Mouse (Mus musculus) left cerebral cortex, adult 2 months (tissue): ENCODE data around the gene C8g. TPM values are rescaled to one million over a fixed set of nuclear protein-coding genes. Genes with fewer than 3 reads are reported as not detected.

Experiments
- DNase-seq, 2 experiments: peaks; one replicate each; pipeline ENCODE4 v3.0.0; 2021 to 2022; ENCODE audit warnings: low spot score in 2 of 2, mixed read lengths in 1 of 2; ENCODE audit errors: extremely low spot score in 1 of 2
- H3K27ac ChIP-seq: fragments of 200-600 bp; 2 replicates; pipeline ENCODE4 v1.8.1; 2022
- H3K4me3 ChIP-seq: fragments of 200-600 bp; 2 replicates; pipeline ENCODE4 v1.8.1; 2022
- CTCF ChIP-seq: fragments of 200-600 bp; IDR thresholded peaks from 2 replicates; pipeline ENCODE4 v1.8.1; 2022; ENCODE audit warnings: antibody characterized with exemption, mild to moderate bottlenecking, moderate library complexity
- intact Hi-C: fragments of 180-260 bp; cut with DNase I; formaldehyde crosslinking; loops from one replicate; pipeline ENCODE4 v1.15.1; 2025
- total RNA-seq, 2 experiments: library from RNA; stranded (reverse); gene quantifications; 2 replicates each; pipeline ENCODE4 v1.2.3; 2021

C8g gene
- total RNA-seq, 2 experiments from 2014 or later = 1.4 to 1.5 TPM

DNA sequence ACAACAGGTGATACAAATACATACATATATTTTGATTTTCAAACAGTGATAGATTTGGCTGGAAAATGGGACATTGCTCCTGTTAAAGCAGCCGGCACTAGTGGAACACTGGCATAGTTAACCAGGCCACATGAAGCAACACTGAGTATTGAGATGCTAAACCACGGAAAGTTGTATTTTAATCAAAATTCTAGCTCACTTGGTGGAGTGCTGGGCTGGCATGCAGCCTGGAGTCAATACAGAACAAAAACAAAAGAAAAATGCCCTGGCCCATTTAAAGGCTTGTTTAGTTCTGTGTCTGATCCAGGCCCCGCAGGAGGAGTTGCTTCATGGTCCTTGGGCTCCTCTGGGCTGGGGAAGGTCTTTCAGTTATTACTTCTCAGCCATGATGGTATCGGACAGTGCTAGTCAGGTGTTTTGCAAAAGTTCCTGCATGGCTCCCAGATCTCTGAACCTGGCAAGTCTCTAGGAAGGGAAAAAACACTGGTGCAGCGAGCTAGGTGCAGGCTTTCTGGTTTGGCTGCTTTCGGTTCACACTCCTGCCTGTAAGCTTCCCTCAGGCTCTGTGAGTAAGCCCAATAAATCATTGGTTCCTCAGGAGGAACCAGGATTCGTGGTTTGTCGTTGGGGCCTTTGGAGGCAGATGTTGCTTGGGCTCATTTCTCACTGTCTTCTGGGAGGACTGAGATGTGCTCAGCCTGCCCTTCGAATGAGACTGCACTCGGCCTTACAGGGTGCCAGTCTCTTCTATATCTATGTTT lies 21.8 kb downstream of the C8g start:
- no peak for TF ChIP-seq CTCF
- no peak for DNase-seq
- H3K4me3 ChIP-seq = no peak overlapping the region
- intact Hi-C loops = loop anchor here (5.0 kb wide), 2 partner anchors 52 to 102 kb away; partner anchors contain the start of gene Abca2
- H3K27ac ChIP-seq = peak overlapping the region; percentile 66

DNA sequence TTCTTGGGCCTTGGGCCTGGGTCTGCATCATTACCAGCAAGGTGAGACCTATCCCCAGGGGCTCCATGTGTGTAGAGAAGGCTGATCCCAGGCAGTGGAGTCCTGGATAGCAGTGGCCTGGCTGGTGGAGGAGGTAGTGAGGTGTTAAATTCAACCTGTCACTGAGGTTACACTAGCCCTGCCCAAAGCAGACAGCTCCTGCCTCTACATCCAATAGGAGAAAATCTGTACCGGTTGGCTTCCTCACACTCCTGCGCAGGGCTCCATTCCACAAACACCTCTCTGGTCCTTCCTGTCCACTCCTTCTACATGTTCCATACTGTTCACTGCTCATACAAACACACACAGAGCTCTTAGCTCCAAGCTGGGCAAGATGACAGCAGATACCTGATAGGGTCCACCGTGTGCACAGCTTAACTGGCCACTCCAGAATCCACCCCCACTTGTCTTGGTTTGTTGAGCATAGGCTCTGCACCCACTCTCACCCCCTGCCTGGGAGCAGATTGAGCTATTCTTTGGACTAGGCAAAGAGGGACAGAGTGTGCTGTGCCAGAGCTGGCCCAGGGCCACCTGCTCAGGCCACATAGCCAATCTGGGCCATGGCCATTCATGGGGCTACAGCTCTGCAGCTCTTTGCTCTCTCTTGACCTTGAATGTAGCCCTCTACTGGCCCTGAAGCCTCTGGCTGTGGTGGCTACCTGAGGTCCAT lies 23.4 kb downstream of the C8g start:
- intact Hi-C loops = no loop called here
- no peak for TF ChIP-seq CTCF
- DNase-seq = peak; percentile 46 to 57
- H3K4me3 ChIP-seq = no peak overlapping the region
- H3K27ac ChIP-seq = peak overlapping the region; percentile 66

DNA sequence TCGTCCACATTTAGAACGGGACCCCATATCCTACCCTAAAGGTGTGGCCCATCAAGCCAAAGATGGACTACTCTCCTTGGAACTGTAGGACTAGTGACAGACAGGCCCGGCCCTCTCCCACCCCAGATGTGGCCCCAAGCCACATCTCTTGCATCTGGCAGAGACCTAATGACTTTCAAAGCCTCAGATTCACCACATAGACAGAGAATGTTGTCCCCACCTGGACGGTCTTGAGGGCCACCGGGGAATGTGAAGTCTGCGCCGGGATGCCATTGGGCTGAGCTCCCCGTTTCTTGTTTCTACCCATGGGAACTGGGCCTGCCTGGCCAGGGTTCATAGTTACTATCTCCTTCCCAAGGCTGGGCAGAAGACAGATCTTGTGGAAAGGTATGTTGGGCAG lies 24.0 kb downstream of the C8g start:
- intact Hi-C loops = no loop called here
- DNase-seq = no peak
- Histone ChIP-seq H3K27ac (peak overlapping the region; percentile 38), H3K4me3 (no peak overlapping the region)
- no peak for TF ChIP-seq CTCF

DNA sequence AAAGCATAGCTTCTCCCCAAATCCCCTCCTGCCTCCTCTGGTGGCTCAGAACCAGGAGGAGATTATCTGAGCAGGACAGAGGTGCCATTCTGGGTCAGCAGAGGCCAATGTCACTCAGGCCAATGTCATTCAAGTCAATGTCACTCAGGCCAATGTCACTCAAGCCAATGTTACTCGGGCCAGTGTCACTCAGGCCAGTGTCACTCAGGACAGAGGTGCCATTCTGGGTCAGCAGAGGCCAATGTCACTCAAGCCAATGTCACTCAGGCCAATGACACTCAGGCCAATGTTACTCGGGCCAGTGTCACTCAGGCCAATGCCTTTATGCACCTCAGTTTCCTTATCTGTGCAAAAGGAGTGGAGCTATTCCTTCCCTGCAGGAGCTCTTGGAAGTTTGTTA lies 29.0 kb downstream of the C8g start:
- H3K27ac ChIP-seq = no peak overlapping the region
- TF ChIP-seq CTCF = no peak
- intact Hi-C loops = no loop called here
- DNase-seq = no peak
- H3K4me3 ChIP-seq = no peak overlapping the region

DNA sequence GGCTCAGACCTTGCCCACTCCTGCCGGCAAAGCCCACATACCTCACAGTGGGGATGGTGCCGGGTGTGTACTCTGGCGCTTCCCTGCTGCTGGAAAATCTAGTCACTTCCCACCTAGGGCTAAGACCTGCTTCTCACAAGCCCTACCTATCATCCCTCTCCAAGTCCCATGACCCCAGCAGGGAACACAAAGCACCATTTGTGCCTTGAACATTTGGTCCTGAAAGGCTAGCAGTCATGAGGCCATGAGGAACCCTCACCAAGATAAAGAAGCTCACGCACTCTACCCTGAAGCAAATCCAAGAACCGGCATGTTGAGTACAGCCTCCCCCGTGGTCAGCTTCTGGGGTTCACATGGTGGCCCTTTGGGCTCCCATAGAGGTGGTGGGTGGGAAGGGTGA lies 31.6 kb downstream of the C8g start, which contains the start of gene Ptgds:
Ptgds (minus strand) TSS at position 78 of the 400 bp plus-strand sequence.
- Histone ChIP-seq H3K4me3 (no peak within 1 kb of the TSS), H3K27ac (peak within 1 kb of the TSS; percentile 72)
- intact Hi-C loops = no loop called here
- no peak for TF ChIP-seq CTCF
- no peak for DNase-seq

DNA sequence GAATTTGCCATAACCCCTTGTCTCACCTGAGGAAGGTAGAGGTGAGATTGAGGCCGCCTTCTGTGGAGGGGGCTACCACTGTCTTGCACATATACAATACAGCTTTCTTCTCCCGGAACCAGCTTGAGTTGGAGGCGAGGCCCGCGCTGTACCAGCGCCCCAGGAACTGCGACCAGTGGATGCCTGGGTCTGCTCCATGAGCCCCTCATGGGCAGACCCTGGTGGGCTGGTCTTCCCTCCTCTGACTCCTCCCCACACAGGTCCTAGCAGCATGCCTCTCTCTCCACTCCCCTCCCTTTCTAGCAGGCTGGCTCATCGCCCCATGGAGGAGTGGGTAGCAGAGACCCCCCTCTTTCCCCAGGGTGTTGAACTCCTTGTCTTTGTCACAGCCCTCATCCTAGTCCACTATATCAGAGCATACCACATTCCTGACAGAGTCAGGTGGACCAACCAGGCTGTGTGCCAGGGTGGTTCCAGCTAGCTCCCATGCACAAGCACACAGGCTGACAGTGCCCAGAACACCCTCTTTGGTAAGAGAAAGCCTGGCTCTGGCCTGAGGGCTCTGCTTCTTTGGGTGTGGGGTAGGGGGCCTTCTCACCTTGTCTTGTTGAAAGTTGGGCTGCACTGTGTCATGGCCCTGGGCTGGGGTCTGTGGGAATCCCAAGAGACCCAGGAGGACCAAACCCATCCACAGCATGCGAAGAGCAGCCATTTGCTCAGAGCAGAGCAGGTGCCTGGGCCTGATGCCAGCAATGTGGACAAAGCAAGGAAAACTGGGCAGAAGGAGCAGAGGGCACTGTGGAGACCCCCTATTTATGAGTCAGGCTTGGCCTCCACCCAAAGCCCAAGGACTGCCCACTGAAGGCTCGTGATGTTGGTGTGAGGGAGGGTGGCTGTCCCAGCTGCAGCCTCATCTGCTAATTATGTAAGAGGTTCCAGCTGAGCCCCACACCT lies 32.3 kb downstream of the C8g start:
- peak; percentile 35 to 49 for DNase-seq
- TF ChIP-seq CTCF = no peak
- no peak overlapping the region for H3K4me3 ChIP-seq
- peak overlapping the region; percentile 72 for H3K27ac ChIP-seq
- intact Hi-C loops = no loop called here

DNA sequence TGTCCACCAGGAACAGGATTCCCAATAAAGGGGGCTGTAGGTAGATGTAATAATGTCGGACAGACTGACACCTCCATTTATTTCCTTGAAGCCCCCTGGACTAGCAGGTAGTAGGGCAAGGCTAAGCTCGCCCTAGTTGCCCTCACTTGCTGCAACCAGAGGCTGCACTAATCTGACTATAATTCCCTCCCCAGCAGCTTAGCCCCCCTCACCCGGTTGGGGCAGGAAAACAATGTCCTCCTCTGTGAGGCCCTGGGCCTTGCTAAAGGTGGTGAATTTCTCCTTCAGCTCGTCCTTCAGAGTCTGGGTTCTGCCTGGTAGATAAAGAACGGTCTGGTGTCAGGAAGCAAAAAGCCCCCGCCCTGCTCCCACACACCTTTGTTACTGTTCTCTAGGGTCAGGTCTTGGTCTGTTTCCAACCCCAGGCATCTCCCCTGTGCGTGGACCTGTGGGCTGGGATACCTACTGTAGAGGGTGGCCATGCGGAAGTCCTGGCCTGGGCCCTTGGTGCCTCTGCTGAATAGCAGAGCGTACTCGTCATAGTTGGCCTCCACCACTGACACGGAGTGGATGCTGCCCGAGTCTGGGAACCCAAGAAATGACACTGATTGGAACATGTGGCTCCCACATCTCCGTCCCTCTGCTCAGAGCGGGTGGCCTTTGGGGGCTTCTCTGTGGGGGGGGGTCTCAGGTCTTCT lies 33.8 kb downstream of the C8g start:
- no peak overlapping the region for H3K27ac ChIP-seq
- no peak for DNase-seq
- TF ChIP-seq CTCF = no peak
- intact Hi-C loops = no loop called here
- no peak overlapping the region for H3K4me3 ChIP-seq

DNA sequence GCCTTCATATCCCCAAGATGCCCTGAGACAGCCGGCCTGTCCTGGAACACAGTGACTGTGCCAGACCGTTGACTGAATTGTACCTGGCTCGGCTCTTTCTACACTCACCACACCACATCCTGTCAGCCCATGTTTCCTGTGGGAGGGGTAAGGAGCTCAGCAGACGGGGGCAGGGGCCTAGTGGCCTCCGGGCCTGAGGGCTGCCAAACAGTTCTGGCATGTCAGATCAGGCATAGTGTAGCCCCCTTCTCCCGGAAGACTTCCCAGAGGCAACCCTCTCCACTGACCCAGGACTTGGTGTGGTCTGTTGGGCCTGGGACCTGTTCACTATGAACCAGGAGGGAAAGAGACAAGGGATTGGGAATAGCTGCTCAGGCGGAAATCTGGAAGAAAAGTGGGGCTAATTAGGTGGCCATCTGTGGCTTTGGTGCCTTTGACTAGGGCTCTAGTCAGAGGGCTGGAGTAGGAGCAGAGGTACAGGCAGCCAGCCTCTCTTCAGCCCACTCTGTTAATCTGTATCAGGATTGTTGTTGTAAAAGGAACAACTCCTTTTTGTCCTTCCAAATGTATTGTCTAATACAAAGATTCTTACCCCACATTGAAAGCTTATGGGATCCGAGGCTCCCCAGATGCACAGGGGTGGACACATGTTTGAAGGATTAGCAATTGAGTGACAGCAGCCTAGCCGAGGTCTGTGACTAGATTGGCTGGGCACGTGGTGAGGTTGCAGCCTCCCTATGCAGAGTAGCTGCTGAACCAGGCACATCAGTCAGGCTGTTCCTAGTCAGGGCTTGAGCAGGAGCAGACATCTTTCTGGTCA lies 35.5 kb downstream of the C8g start:
- no peak overlapping the region for H3K27ac ChIP-seq
- no peak for TF ChIP-seq CTCF
- intact Hi-C loops = no loop called here
- no peak overlapping the region for H3K4me3 ChIP-seq
- no peak for DNase-seq

DNA sequence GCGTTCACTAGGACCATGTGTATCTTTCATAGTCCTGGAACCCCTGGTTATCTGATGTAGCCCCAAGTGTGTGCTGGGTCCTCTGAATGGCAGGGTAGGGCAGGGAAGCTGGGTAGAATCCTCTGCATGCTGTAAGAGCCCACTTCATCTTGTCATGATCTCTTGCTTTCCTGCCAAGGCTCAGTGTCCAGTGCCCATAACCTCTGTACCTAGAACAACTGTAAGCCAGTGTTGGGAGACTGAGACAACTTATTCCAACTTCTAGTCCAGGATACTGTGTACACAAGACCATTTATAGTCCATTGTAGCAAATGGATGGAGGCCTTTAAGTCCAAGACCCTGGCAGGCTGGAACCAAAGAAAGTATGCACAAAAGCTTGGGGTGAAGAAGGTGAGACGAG lies 36.3 kb downstream of the C8g start:
- no peak for DNase-seq
- TF ChIP-seq CTCF = no peak
- Histone ChIP-seq H3K27ac (no peak overlapping the region), H3K4me3 (no peak overlapping the region)
- intact Hi-C loops = no loop called here

DNA sequence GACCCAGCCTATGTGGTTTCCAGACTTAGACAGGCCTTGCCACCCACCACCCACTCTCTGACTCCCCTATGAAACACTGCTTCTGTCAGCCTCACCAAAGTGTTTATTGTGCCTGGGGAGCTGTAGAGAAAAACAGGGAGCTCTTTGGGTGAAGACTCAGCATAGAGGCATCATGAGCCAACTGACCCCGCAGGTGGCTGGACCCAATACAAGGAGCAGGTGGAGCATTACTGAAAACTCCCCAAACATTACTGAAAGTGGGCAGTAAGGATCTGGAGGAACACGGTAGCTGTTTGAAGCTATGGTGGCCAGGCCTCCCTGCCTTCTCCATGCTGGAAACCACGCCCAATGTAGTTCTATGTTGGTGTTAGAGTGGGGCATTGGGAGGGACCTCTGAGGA lies 37.9 kb downstream of the C8g start:
- intact Hi-C loops = no loop called here
- H3K27ac ChIP-seq = no peak overlapping the region
- DNase-seq = no peak
- TF ChIP-seq CTCF = no peak
- no peak overlapping the region for H3K4me3 ChIP-seq
